In the genomic region with DNA sequence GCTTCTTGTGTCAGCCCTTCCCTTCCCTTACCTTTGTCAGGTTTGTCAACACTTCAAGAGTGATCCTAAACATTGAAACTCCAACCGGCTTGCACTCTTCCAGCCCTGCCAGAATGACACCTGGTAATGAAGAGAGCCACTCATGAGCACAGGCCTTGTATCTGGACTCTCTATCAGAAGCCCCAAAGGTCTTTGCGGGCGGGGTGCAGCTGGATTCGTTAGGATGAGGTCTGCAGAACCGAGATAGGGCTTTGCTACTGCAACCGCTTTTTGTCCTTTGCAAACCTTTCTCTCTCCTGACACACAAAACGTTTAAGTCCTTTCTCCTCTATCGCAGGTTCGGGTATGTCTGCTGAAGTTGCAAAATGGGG, we compare ENCODE assay signal across 8 mouse cellular contexts. TPM values are rescaled to one million over a fixed set of nuclear protein-coding genes. Genes with fewer than 3 reads are reported as not detected.
DNase-seq lines count a peak whose midpoint lies in the region; ATAC-seq and TF ChIP-seq lines count a peak whose summit lies in the region.

TSS of gene Slc40a1 (minus strand) at position 131 of the 371 bp plus-strand sequence.

- intact Hi-C loops in left cerebral cortex, adult 2 months (cut with DNase I), result loop anchor here (5.0 kb wide), 1 partner anchor 99 kb away; no protein-coding TSS in a partner anchor
- intact Hi-C loops in left cerebral cortex, postnatal 4 days (cut with DNase I), result loop anchor here (10.0 kb wide), 1 partner anchor 102 kb away; no protein-coding TSS in a partner anchor

- H3K4me2 ChIP-seq in neural tube, embryonic 13.5 days, result peak within 1 kb of the TSS; percentile 78

- no peak for DNase-seq in left cerebral cortex, adult 2 months (ENCODE audit: extremely low spot score in 1 of 2, low spot score in 2 of 2)
- no peak for DNase-seq in left cerebral cortex, adult 11 months (ENCODE audit: low spot score)
- DNase-seq in c-Kit-positive CD71-positive TER-119-positive erythroid progenitor cells, embryonic 14.5 days (ENCODE audit: low spot score), result peak; percentile 87
- no peak for DNase-seq in heart, adult 8-10 months (ENCODE audit: low spot score)
- DNase-seq in left cerebral cortex, postnatal 4 days, result no peak
- no peak for DNase-seq in cerebellum, adult 11-12 months
- no peak for DNase-seq in urinary bladder, postnatal 36 days (ENCODE audit: low spot score in 2 of 2)

- no peaks in the 10 kb centered on the region for H3K36me3 ChIP-seq in neural tube, embryonic 13.5 days

- no peak for TF ChIP-seq CTCF in left cerebral cortex, adult 2 months (IDR thresholded peaks at IDR 0.05)

- peaks cover 6% of the 10 kb centered on the region; the same call in 1 of the 2 replicates for H3K4me1 ChIP-seq in neural tube, embryonic 13.5 days (replicated peaks)

- H3K9me3 ChIP-seq in neural tube, embryonic 13.5 days, result no peaks in the 10 kb centered on the region

- WGBS in neural tube, embryonic 13.5 days, result 26% methylated on average over 9 of the region's 9 CpGs

- H3K9ac ChIP-seq in neural tube, embryonic 13.5 days, result peak within 1 kb of the TSS; percentile 68

- H3K27ac ChIP-seq in left cerebral cortex, adult 2 months, result peak within 1 kb of the TSS; percentile 80
- H3K27ac ChIP-seq in neural tube, embryonic 13.5 days (replicated peaks), result 0 out of 2 replicates have a peak within 1 kb of the TSS, but pooled peaks have one; percentile 28

- H3K4me3 ChIP-seq in left cerebral cortex, adult 2 months, result peak within 1 kb of the TSS; percentile 69
- peak within 1 kb of the TSS; percentile 64 for H3K4me3 ChIP-seq in neural tube, embryonic 13.5 days

- 0 out of 2 replicates have a peak, but pooled peaks have one; percentile 19 for ATAC-seq in neural tube, embryonic 13.5 days (ENCODE audit: low read depth)

- peaks cover 28% of the 10 kb centered on the region for H3K27me3 ChIP-seq in neural tube, embryonic 13.5 days

RNA-seq across cellular contexts. Expression of gene Slc40a1, which starts in this region (rescaled TPM):
- total RNA-seq in left cerebral cortex, adult 2 months (2021), result 1 to 10 TPM; 7.0 to 9.8 TPM
- 10 to 100 TPM; 22.0 to 29.0 (median 26.5) TPM for total RNA-seq in heart, adult 8-10 months (2022)
- total RNA-seq in left cerebral cortex, postnatal 4 days (2021), result 10 to 100 TPM; 21.6 to 23.7 TPM
- polyA plus RNA-seq in neural tube, embryonic 13.5 days (2015; fragmentation: Nextera tagmentation; extraction: Ambion mirVana), result 34.1 and 38.6 TPM in 2 replicates
